Mouse (Mus musculus) midbrain, postnatal 0 days (tissue): Measurements from ENCODE around the gene Spock1. TPM values are rescaled to one million over a fixed set of nuclear protein-coding genes. Genes with fewer than 3 reads are reported as not detected.

Source experiments
- ATAC-seq: fragments of 200-750 bp; cut with Nextera tagmentation; 2 replicates; pipeline ENCODE4 v1.8.0; 2017; ENCODE audit warnings: moderate number of reproducible peaks, mild to moderate bottlenecking, moderate TSS enrichment, moderate library complexity; ENCODE audit not compliant: low FRiP score
- DNase-seq: peaks from one replicate; pipeline ENCODE4 v3.0.0-alpha.2; 2015; ENCODE audit warnings: low spot score
- H3K27ac ChIP-seq: fragments of 300-500 bp; sonication (generic); 2 replicates; pipeline ENCODE4 v1.5.1; 2014; ENCODE audit warnings: low read depth, mild to moderate bottlenecking, low read length, mixed read lengths
- H3K27me3 ChIP-seq: fragments of 300-500 bp; sonication (generic); 2 replicates; pipeline ENCODE4 v1.6.1; 2014; ENCODE audit warnings: low read length, control low read depth, mixed read lengths; ENCODE audit not compliant: insufficient read depth
- H3K36me3 ChIP-seq: fragments of 300-500 bp; sonication (generic); 2 replicates; pipeline ENCODE4 v1.6.1; 2014; ENCODE audit warnings: low read length, control low read depth, mixed read lengths; ENCODE audit not compliant: insufficient read depth
- H3K4me1 ChIP-seq: fragments of 300-500 bp; sonication (generic); 2 replicates; pipeline ENCODE4 v1.6.1; 2014; ENCODE audit warnings: mild to moderate bottlenecking, control low read depth, antibody characterized with exemption, low read length, mixed read lengths; ENCODE audit not compliant: insufficient read depth
- H3K4me2 ChIP-seq: fragments of 300-500 bp; sonication (generic); 2 replicates; pipeline ENCODE4 v1.6.1; 2014; ENCODE audit warnings: low read depth, mild to moderate bottlenecking, low read length, mixed read lengths; ENCODE audit not compliant: poor library complexity, severe bottlenecking
- H3K4me3 ChIP-seq: fragments of 300-500 bp; sonication (generic); 2 replicates; pipeline ENCODE4 v1.5.1; 2014; ENCODE audit warnings: low read depth, mild to moderate bottlenecking, low read length, moderate library complexity
- H3K9ac ChIP-seq: fragments of 300-500 bp; sonication (generic); replicated peaks from 2 replicates; pipeline ENCODE4 v1.6.1; 2014; ENCODE audit warnings: mild to moderate bottlenecking, low read length, moderate library complexity, mixed read lengths; ENCODE audit not compliant: poor library complexity, severe bottlenecking
- H3K9me3 ChIP-seq: fragments of 300-500 bp; sonication (generic); 2 replicates; pipeline ENCODE4 v1.6.1; 2016; ENCODE audit warnings: low read length, control low read depth
- CTCF ChIP-seq: IDR thresholded peaks from 2 replicates; pipeline ENCODE4 v1.5.1; 2016; ENCODE audit warnings: antibody characterized with exemption, mild to moderate bottlenecking
- WGBS: fragments of 180-500 bp; shearing (Covaris S2); extraction: QIAGEN DNeasy Blood & Tissue Kit; methylation state at CpG from one replicate; pipeline ENCODE4 v1.1.7; 2014; 5-methylcytosine and 5-hydroxymethylcytosine counted together
- polyA plus RNA-seq: library from polyadenylated mRNA; unstranded; fragments of >200 nt; fragmentation: Nextera tagmentation; extraction: Ambion mirVana; gene quantifications from 2 replicates; pipeline ENCODE4 v1.2.1, GENCODE M21; 2015
- total RNA-seq: library from RNA; depleted of rRNA; stranded (reverse); fragments of >200 nt; gene quantifications from 2 replicates; pipeline ENCODE4 v1.2.3, GENCODE M21; 2014

The Spock1 gene
- total and polyA plus RNA-seq, 2 experiments from 2014 or later = 91.5 to 94.8 TPM

DNA sequence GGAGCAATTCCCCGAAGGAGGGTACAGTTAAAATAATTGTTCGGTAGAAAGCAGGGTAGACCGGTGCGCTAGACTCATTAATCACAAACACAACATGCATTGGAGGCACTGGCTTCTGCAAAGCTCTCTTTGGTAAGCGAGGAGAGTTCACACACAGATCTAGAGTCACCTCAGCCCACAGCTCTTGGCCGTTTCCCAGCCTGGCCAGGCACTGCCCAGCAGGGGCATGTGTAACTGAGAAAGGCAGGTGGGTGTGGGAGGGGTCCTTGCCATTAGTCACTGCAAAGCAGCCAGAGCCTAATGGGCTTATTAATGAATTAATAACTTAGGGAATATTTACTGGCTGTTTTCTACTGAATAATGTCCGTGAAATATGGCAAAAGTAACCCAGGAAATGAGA lies 172.1 kb downstream of the Spock1 start:
- no peak overlapping the region for H3K4me2 ChIP-seq
- no peak overlapping the region for H3K4me3 ChIP-seq
- no peak overlapping the region for H3K27ac ChIP-seq
- no peaks in the 10 kb centered on the region for H3K27me3 ChIP-seq
- no peaks in the 10 kb centered on the region for H3K9me3 ChIP-seq
- DNase-seq (no peak), ATAC-seq (no peak)
- peaks cover 6% of the 10 kb centered on the region; the same call in 1 of the 2 replicates for H3K4me1 ChIP-seq
- no peak overlapping the region for H3K9ac ChIP-seq
- WGBS = 55% methylated on average over 7 of the region's 7 CpGs
- no peak for TF ChIP-seq CTCF
- H3K36me3 ChIP-seq = no peaks in the 10 kb centered on the region

DNA sequence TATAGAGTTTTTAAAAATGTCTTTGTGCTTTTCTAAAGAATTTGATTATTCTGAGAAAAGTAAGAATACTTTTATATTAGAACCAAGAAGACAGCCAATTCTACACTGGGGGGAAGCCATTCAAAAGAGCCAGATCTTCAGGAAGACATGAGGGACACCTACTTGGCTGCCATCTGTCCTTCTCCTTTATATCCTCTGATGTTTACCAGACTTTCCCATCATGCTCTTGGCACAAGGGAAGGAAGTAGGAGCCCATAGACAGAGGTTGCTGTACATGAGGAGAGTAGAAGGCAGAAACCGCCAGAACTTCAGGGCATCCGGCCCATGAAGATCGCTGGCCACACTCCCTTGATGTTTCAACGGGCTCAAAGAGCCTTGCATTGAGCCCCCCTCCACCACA lies 173.6 kb downstream of the Spock1 start:
- ATAC-seq = no peak
- no peak for DNase-seq
- Histone ChIP-seq H3K27ac (no peak overlapping the region), H3K27me3 (no peaks in the 10 kb centered on the region), H3K4me2 (no peak overlapping the region), H3K4me1 (peaks cover 6% of the 10 kb centered on the region; the same call in 1 of the 2 replicates), H3K9ac (no peak overlapping the region), H3K4me3 (no peak overlapping the region), H3K9me3 (no peaks in the 10 kb centered on the region), H3K36me3 (no peaks in the 10 kb centered on the region)
- TF ChIP-seq CTCF = no peak
- WGBS = 77% methylated on average over 4 of the region's 4 CpGs

DNA sequence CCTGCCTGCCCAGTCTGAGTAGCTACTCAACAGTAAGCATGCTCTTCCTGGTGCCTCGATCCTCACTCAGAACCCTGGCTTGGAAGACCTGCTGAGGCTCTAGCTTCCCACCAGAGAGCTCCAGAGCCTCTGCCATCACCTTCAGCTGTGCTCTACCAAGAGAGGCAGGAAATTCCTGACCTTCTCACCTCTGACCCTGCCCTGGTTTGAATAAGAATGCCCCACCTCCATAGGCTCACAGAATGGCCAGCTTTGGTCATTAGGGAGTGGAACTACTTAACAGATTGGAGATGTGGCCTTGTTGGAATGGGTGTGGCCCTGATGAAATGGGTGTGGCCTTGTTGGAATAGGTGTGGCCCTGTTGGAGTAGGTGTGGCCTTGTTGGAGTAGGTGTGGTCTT lies 174.6 kb downstream of the Spock1 start:
- no peaks in the 10 kb centered on the region for H3K9me3 ChIP-seq
- DNase-seq (no peak), ATAC-seq (no peak)
- no peak overlapping the region for H3K9ac ChIP-seq
- H3K4me3 ChIP-seq = no peak overlapping the region
- peaks cover 6% of the 10 kb centered on the region; the same call in 1 of the 2 replicates for H3K4me1 ChIP-seq
- H3K27ac ChIP-seq = no peak overlapping the region
- TF ChIP-seq CTCF = no peak
- 86% methylated on average over 1 of the region's 1 CpGs for WGBS
- H3K36me3 ChIP-seq = no peaks in the 10 kb centered on the region
- H3K4me2 ChIP-seq = no peak overlapping the region
- no peaks in the 10 kb centered on the region for H3K27me3 ChIP-seq

DNA sequence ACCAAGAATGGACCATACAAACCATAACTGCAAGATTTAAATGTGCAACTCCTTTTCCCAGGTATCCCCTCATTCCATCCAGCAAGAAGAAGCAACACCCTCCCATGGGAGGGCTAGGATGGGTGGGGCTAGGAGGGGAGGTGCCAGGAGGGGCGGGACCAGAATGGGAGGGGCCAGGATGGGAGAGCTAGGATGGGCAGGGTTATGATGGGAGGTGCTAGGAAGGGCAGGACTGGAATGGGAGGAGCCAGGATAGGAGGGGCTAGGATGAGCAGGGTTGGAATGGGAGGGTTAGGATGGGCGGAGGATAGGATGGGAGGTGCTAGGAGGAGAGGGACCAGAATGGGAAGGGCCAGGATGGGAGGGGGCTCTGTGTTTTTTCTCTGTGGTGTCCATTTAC lies 175.9 kb downstream of the Spock1 start:
- no peak overlapping the region for H3K4me2 ChIP-seq
- no peaks in the 10 kb centered on the region for H3K9me3 ChIP-seq
- peaks cover 6% of the 10 kb centered on the region; the same call in 1 of the 2 replicates for H3K4me1 ChIP-seq
- 63% methylated on average over 2 of the region's 2 CpGs for WGBS
- H3K4me3 ChIP-seq = no peak overlapping the region
- no peaks in the 10 kb centered on the region for H3K36me3 ChIP-seq
- H3K27ac ChIP-seq = no peak overlapping the region
- ATAC-seq (no peak), DNase-seq (no peak)
- no peaks in the 10 kb centered on the region for H3K27me3 ChIP-seq
- TF ChIP-seq CTCF = no peak
- H3K9ac ChIP-seq = no peak overlapping the region

DNA sequence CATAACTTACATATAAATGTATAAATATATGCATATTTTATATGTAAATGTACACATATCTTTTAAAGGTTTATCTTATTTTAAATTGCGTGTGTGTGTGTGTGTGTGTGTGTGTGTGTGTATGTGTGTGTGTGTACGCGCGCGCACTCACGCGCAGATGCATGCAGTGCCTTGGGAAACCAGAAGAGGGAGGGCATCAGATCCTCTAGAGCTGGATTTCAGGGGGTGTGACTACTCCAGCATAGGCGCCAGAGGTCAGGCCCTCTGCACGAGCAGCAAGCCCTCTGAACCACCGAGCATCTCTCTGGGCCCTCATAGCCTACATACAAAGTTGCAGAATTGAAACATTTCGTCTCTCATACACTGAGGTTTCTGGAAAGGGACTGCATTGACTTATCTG lies 180.4 kb downstream of the Spock1 start:
- 94% methylated on average over 11 of the region's 11 CpGs for WGBS

DNA sequence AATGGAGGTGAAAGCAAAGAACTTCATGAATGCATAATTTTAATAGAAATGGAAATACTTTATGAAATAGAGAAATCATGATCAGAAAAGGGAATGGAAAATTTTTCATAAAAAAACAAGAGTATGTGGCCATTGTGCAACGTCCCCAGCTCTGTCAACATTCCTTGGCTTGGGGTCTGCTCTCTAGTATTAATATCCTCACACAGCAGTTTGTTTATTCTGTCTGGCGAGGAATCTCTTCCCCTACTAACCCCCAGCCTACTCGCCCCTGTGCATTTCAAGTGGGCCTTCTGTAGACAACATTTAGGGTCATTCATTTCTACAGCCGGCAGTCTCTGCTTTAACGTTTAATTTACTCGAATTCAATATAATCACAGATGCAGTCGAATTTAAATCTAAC lies 181.5 kb downstream of the Spock1 start:
- no peaks in the 10 kb centered on the region for H3K4me1 ChIP-seq
- 93% methylated on average over 7 of the region's 7 CpGs for WGBS
- H3K27ac ChIP-seq = no peak overlapping the region
- no peak overlapping the region for H3K4me3 ChIP-seq
- H3K9ac ChIP-seq = no peak overlapping the region
- H3K36me3 ChIP-seq = no peaks in the 10 kb centered on the region
- TF ChIP-seq CTCF = no peak
- DNase-seq (no peak), ATAC-seq (no peak)
- no peak overlapping the region for H3K4me2 ChIP-seq
- H3K27me3 ChIP-seq = no peaks in the 10 kb centered on the region
- H3K9me3 ChIP-seq = no peaks in the 10 kb centered on the region

More for the DNA sequence above, 180.4 kb downstream of the Spock1 start:
- no peaks in the 10 kb centered on the region for H3K27me3 ChIP-seq
- H3K4me3 ChIP-seq = no peak overlapping the region
- no peak overlapping the region for H3K27ac ChIP-seq
- ATAC-seq = no peak
- no peak overlapping the region for H3K9ac ChIP-seq
- TF ChIP-seq CTCF = 0 out of 2 replicates have a peak, but pooled peaks have one; percentile 22
- DNase-seq = no peak
- H3K36me3 ChIP-seq = no peaks in the 10 kb centered on the region
- no peak overlapping the region for H3K4me2 ChIP-seq
- H3K4me1 ChIP-seq = no peaks in the 10 kb centered on the region
- H3K9me3 ChIP-seq = no peaks in the 10 kb centered on the region
